ENCODE assay signal across 6 mouse cellular contexts in the genomic region with DNA sequence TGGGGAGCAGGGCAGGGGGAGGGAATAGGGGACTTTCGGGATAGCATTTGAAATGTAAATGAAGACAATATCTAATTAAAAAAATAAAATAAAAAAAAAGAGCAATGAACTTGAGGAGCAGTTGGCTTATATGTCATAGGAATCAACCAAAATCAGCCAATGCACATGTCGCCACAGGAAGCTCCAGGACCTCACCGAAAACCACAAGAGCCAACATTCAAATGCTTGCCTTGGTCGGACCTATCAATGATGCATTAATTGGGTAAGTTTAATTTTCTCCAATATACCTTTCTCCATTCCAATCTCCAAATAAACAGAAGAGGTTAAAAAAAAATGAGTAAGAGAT.
"Had no signal": no experiment of that assay in that cellular context is flagged by ENCODE, and none has a peak within 500 bp of the region (broad histone marks: within the 10 kb centered on the region; RNA-seq: fewer than 3 reads in every experiment).

No protein-coding gene starts in this region.

- H3K9ac ChIP-seq: limb, embryonic 15.5 days; liver, embryonic 12.5 days; lung, embryonic 14.5 days had no signal

- H3K4me3 ChIP-seq: limb, embryonic 15.5 days; liver, embryonic 12.5 days had no signal

- H3K9me3 ChIP-seq: limb, embryonic 15.5 days; liver, embryonic 12.5 days had no signal

- DNase-seq: spleen, adult 18-20 months; thymus, adult 18-20 months had no signal

- H3K4me2 ChIP-seq: limb, embryonic 15.5 days; liver, embryonic 12.5 days; lung, embryonic 14.5 days; midbrain, embryonic 11.5 days had no signal

- H3K4me1 ChIP-seq: liver, embryonic 12.5 days had no signal

- H3K27me3 ChIP-seq: limb, embryonic 15.5 days; liver, embryonic 12.5 days had no signal

- H3K27ac ChIP-seq: limb, embryonic 15.5 days; liver, embryonic 12.5 days had no signal
